Mouse (Mus musculus) lung, embryonic 14.5 days (tissue): ENCODE results near the gene Rps15. TPM values are rescaled to one million over a fixed set of nuclear protein-coding genes. Genes with fewer than 3 reads are reported as not detected.

Experiments
- ATAC-seq: fragments of 200-750 bp; cut with Nextera tagmentation; 2 replicates; pipeline ENCODE4 v1.8.0; 2017; ENCODE audit warnings: mild to moderate bottlenecking, moderate TSS enrichment, moderate library complexity; ENCODE audit not compliant: insufficient read depth
- DNase-seq: peaks from one replicate; pipeline ENCODE4 v3.0.0-alpha.2; 2015
- H3K27ac ChIP-seq: fragments of 300-500 bp; sonication (generic); 2 replicates; pipeline ENCODE4 v1.5.1; 2014; ENCODE audit warnings: low read depth, mild to moderate bottlenecking, moderate library complexity
- H3K27me3 ChIP-seq: fragments of 300-500 bp; sonication (generic); 2 replicates; pipeline ENCODE4 v1.6.1; 2014; ENCODE audit warnings: low read length, control low read depth; ENCODE audit not compliant: insufficient read depth
- H3K36me3 ChIP-seq: fragments of 300-500 bp; sonication (generic); 2 replicates; pipeline ENCODE4 v1.6.1; 2014; ENCODE audit warnings: control low read depth; ENCODE audit not compliant: insufficient read depth
- H3K4me1 ChIP-seq: fragments of 300-500 bp; sonication (generic); 2 replicates; pipeline ENCODE4 v1.6.1; 2014; ENCODE audit warnings: antibody characterized with exemption, control low read depth; ENCODE audit not compliant: insufficient read depth
- H3K4me2 ChIP-seq: fragments of 300-500 bp; sonication (generic); 2 replicates; pipeline ENCODE4 v1.6.1; 2014; ENCODE audit warnings: mild to moderate bottlenecking
- H3K4me3 ChIP-seq: fragments of 300-500 bp; sonication (generic); 2 replicates; pipeline ENCODE4 v1.5.1; 2014; ENCODE audit warnings: low read depth, low read length
- H3K9ac ChIP-seq: fragments of 300-500 bp; sonication (generic); 2 replicates; pipeline ENCODE4 v1.6.1; 2014
- H3K9me3 ChIP-seq: fragments of 300-500 bp; sonication (generic); 2 replicates; pipeline ENCODE4 v1.6.1; 2016; ENCODE audit warnings: low read depth, low read length, control low read depth
- CTCF ChIP-seq: IDR thresholded peaks from 2 replicates; pipeline ENCODE4 v1.5.1; 2016; ENCODE audit warnings: antibody characterized with exemption, low read depth
- WGBS: fragments of 180-500 bp; shearing (Covaris S2); extraction: QIAGEN DNeasy Blood & Tissue Kit; methylation state at CpG from one replicate; pipeline ENCODE4 v1.1.7; 2014; 5-methylcytosine and 5-hydroxymethylcytosine counted together
- polyA plus RNA-seq: library from polyadenylated mRNA; unstranded; fragments of >200 nt; fragmentation: Nextera tagmentation; extraction: Ambion mirVana; gene quantifications from 2 replicates; pipeline ENCODE4 v1.2.1, GENCODE M21; 2014

Rps15 gene
- polyA plus RNA-seq, 1 experiment from 2014 or later = 1,192 TPM

DNA sequence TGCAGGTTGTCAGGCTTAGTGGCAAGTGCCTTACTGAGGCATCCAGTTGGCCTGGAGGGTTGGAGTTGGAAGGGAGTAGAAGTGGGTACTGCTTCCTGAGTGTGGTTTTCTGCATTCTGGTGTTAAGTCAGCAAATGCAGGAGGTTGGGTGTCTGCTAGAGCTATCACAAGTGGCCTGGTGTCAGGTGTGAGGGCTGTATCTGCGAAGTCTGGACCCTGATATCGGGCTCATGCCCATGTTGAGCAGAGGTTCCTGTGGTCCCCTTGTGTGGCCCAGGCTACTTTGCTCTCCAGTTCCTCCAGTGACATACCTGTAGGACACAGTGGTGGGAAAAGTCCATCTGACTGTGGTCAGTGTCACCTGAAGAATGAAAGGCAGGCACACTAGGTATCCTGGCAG is 22.2 kb upstream of the Rps15 start:
- H3K4me3 ChIP-seq = no peak overlapping the region
- H3K4me2 ChIP-seq = no peak overlapping the region
- no peaks in the 10 kb centered on the region for H3K9me3 ChIP-seq
- no peak for TF ChIP-seq CTCF
- no peak for ATAC-seq
- H3K36me3 ChIP-seq = peaks cover 57% of the 10 kb centered on the region
- no peak overlapping the region for H3K9ac ChIP-seq
- WGBS = 91% methylated on average over 2 of the region's 2 CpGs
- no peaks in the 10 kb centered on the region for H3K27me3 ChIP-seq
- no peak for DNase-seq
- H3K4me1 ChIP-seq = peaks cover 9% of the 10 kb centered on the region
- no peak overlapping the region for H3K27ac ChIP-seq

DNA sequence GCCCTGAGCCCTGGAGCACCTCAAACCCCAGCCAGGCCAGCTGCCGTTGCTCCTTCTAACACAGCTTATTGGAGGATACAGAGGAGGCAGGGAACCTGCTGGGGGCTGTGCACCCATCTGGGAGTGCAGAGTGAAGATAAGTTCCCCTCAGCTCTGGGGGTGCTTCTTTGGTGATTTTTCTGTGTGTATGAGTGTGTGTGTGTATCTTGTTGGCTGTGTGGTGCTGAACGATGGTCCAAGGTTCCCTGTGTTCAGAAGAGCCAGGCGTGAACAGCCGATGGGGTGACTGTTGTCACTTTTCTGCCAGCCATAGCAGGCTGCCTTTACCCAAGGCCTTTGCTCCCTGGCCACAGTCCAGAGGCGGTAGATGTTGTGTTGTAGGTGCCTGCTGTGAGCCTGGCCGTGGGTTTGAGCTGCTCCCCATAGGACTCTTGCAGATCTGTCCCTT is 21.5 kb upstream of the Rps15 start:
- DNase-seq (no peak), ATAC-seq (no peak)
- no peak for TF ChIP-seq CTCF
- Histone ChIP-seq H3K9ac (0 out of 2 replicates have a peak overlapping the region, but pooled peaks have one; percentile 18), H3K27ac (no peak overlapping the region), H3K27me3 (no peaks in the 10 kb centered on the region), H3K4me3 (no peak overlapping the region), H3K36me3 (peaks cover 63% of the 10 kb centered on the region), H3K4me2 (no peak overlapping the region), H3K4me1 (peaks cover 9% of the 10 kb centered on the region), H3K9me3 (no peaks in the 10 kb centered on the region)
- 64% methylated on average over 6 of the region's 6 CpGs for WGBS

DNA sequence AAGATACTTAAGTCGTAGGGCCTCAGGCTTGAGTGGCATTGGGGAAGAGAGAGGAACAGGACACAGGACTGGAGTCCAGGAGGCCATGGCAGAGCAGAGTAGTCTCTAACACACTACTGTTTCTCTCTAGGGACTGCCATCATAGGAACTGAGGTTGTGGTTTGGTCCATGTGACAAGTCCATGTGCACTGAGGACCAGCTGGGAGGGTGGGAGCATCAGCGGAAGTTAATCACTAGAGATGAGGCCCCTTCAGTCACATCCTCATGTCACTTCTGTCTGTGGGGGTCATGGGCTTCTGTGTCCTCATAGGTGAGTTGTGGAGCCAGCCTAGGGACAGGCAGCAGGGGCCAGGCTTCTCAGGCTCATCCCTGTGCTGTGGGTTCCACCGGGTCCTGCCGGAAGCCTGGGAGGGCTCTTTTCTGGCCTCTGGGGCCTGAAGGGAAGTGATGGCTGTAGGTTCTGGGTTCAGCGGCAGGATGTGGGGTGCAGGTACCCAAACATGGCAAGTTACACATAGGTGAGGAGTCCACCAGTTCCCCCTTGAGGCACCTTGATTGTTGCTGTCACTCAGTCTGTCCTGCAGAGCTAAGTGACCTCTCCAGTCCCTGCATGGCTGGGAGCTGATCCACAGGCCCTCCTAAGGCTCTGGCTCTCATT is 20.9 kb upstream of the Rps15 start:
- no peak overlapping the region for H3K4me3 ChIP-seq
- peaks cover 69% of the 10 kb centered on the region for H3K36me3 ChIP-seq
- H3K27me3 ChIP-seq = no peaks in the 10 kb centered on the region
- H3K9ac ChIP-seq = 0 out of 2 replicates have a peak overlapping the region, but pooled peaks have one; percentile 18
- DNase-seq (no peak), ATAC-seq (no peak)
- 84% methylated on average over 5 of the region's 5 CpGs for WGBS
- no peak overlapping the region for H3K4me2 ChIP-seq
- peaks cover 8% of the 10 kb centered on the region for H3K4me1 ChIP-seq
- TF ChIP-seq CTCF = no peak
- no peak overlapping the region for H3K27ac ChIP-seq
- H3K9me3 ChIP-seq = no peaks in the 10 kb centered on the region

DNA sequence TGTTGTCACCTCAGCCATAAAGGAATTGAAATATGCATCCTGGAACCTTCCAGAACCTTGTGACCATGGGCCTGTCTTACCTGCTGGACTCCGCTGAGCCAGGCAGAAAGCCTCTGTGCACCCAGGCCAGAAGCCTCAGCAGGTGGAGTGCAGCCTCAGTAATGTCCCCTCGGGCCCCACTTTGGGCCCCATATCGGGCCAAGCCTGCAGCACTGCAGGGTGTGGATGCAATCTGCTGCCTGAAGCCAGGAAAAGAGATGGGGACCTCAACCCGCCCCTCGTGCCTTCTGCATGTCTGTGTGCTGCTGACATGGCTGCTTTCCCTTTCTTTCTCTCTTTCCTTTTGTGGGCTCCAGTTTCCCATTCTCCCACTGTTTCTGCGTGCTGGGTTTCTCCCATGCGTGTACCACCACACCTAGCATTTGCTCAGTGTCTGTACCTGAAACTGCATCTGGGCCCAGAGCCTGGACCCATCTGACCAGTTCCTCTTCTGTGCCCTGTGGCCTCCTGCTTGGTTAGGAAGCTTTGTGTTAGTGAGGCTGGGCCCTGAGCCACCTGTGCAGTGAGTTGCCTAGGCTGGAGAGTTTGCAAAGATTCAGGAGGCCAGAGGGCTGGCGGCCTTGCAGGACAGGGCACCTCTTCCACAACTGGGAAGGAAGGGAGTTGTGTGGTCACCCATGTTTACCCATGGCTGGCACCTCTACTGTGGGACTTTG is 20.2 kb upstream of the Rps15 start:
- Histone ChIP-seq H3K36me3 (peaks cover 73% of the 10 kb centered on the region), H3K27me3 (no peaks in the 10 kb centered on the region), H3K4me1 (peaks cover 3% of the 10 kb centered on the region; the same call in 1 of the 2 replicates), H3K9me3 (no peaks in the 10 kb centered on the region), H3K9ac (no peak overlapping the region), H3K4me3 (no peak overlapping the region), H3K4me2 (no peak overlapping the region), H3K27ac (no peak overlapping the region)
- DNase-seq (no peak), ATAC-seq (no peak)
- WGBS = 90% methylated on average over 8 of the region's 8 CpGs
- TF ChIP-seq CTCF = no peak

DNA sequence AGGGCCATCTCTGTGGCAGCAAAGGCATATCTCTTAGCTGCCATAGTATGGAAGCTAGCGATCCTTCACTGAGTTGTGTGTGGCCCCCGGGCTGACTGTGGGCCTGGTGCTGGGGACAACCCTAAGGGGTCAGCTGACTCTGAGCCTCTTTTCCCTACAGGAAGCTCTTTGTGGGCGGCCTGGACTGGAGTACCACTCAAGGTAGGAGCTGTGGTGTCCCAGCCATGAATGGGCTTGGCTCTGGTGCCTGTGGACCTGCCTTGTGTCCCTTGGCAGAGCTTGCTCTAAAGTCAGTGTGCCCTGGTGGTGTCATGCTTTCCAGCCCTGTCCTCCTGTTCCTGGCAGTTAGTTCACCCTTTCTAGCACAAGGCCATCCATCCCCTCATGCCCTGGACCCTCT is 18.4 kb upstream of the Rps15 start:
- Histone ChIP-seq H3K4me1 (no peaks in the 10 kb centered on the region; the same call in 1 of the 2 replicates), H3K27me3 (no peaks in the 10 kb centered on the region), H3K4me2 (no peak overlapping the region), H3K4me3 (no peak overlapping the region), H3K36me3 (peaks cover 77% of the 10 kb centered on the region), H3K9me3 (no peaks in the 10 kb centered on the region), H3K27ac (no peak overlapping the region), H3K9ac (no peak overlapping the region; the same call in 1 of the 2 replicates)
- WGBS = 82% methylated on average over 3 of the region's 3 CpGs
- TF ChIP-seq CTCF = no peak
- no peak for DNase-seq
- no peak for ATAC-seq

DNA sequence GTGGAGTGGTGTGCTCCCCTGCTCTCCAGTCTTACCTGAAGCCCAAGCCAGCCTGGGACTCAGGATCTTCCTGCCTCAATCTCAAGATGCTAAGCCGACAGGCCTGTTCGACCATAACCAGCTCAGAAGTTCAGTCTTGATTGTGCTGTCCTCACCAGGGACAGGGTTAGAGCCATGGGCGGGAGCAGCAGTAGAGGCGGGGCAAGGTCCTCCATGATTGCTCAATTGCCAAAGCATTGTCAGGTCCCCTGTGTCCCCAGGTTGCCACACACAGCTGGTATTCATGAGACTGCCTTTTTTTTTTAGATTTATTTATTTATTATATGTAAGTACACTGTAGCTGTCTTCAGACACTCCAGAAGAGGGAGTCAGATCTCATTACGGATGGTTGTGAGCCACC is 16.0 kb upstream of the Rps15 start:
- WGBS = 70% methylated on average over 5 of the region's 5 CpGs
- no peaks in the 10 kb centered on the region for H3K27me3 ChIP-seq

DNA sequence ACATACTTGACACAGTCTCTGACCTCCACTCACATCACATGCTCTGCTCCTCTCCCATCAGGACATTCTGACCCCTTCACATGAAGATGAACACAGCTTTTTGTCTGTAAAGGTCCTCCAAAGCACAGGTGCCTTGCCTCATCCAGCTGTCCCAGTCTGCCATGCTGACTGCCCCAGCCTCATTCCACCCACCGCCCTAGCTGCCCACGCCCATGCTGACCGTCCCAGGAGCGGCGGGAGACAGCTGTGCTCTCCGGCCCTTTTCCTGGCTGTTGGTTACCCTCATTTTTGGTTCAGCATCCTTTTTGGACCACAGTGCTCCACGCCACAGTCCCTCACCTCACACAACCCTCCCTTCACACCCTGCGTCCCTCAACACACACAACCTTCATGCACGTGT is 13.9 kb upstream of the Rps15 start:
- TF ChIP-seq CTCF = no peak
- peaks cover 100% of the 10 kb centered on the region for H3K36me3 ChIP-seq
- no peak overlapping the region for H3K9ac ChIP-seq
- ATAC-seq = no peak
- H3K9me3 ChIP-seq = no peaks in the 10 kb centered on the region
- H3K4me1 ChIP-seq = no peaks in the 10 kb centered on the region
- H3K4me3 ChIP-seq = no peak overlapping the region
- no peak overlapping the region for H3K27ac ChIP-seq
- DNase-seq = no peak
- 86% methylated on average over 9 of the region's 9 CpGs for WGBS
- H3K4me2 ChIP-seq = no peak overlapping the region
- no peaks in the 10 kb centered on the region for H3K27me3 ChIP-seq

More for the DNA sequence above, 16.0 kb upstream of the Rps15 start:
- no peak for TF ChIP-seq CTCF
- H3K9ac ChIP-seq = no peak overlapping the region
- no peaks in the 10 kb centered on the region for H3K4me1 ChIP-seq
- H3K4me2 ChIP-seq = no peak overlapping the region
- H3K9me3 ChIP-seq = no peaks in the 10 kb centered on the region
- no peak for DNase-seq
- H3K4me3 ChIP-seq = no peak overlapping the region
- no peak for ATAC-seq
- H3K27ac ChIP-seq = no peak overlapping the region
- H3K36me3 ChIP-seq = peaks cover 89% of the 10 kb centered on the region
